Mouse (Mus musculus): ENCODE measurements around the gene Gm15128. TPM values are rescaled to one million over a fixed set of nuclear protein-coding genes. Genes with fewer than 3 reads are reported as not detected.
"Not testable (repeated sequence)": the region's sequence is repeated elsewhere in the genome, so short reads cannot be mapped to it uniquely, and the experiment has no call there.

The Gm15128 gene
- polyA plus RNA-seq (2015; fragmentation: Nextera tagmentation; extraction: Ambion mirVana): not detected in 2 replicates

DNA sequence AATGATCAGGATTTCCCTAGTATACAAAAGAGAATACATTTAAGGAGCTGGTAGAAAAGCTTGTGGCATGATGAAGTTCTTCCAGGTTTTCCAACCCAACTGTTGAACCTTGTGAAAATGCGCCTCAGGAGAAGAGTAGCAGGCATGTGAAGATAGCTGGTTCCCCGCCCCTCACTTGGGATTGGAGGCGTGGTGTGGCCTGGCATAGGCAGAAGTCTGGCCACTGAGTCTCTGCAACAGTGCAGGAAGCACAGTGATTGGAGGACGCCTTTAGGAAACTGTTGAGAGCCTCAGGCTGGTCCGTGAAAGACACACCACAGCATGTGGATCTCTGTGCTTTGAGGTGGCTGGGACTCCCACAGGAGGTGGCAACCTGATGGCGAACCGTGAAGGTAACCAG, at the start of gene Gm15128:
Gm15128 (plus strand) TSS at position 301 of the 400 bp plus-strand sequence.
- H3K4me2 ChIP-seq; ATAC-seq (ENCODE audit: low read depth); H3K27ac ChIP-seq; H3K9me3 ChIP-seq (replicated peaks); H3K4me3 ChIP-seq (replicated peaks); DNase-seq; H3K36me3 ChIP-seq; H3K9ac ChIP-seq; H3K4me1 ChIP-seq (replicated peaks); H3K27me3 ChIP-seq: not testable (repeated sequence)
- WGBS (ENCODE audit: insufficient replicate concordance): 48% methylated on average over 7 of the region's 7 CpGs

Other genes with a start within 250 kb of the Gm15128 start
- 0.28 TPM in 2 replicates for gene Lrch2, start 211.9 kb upstream of the Gm15128 start, polyA plus RNA-seq (2015; fragmentation: Nextera tagmentation; extraction: Ambion mirVana)
- gene Gm15080, start 227.0 kb downstream of the Gm15128 start, polyA plus RNA-seq (2015; fragmentation: Nextera tagmentation; extraction: Ambion mirVana): not detected in 2 replicates